Mouse (Mus musculus) urinary bladder, adult 18-20 months (tissue): ENCODE results near the gene Trim66.

ENCODE experiments used
- DNase-seq, 2 experiments: peaks; one replicate each; pipeline ENCODE4 v3.0.0; 2022; ENCODE audit warnings: low spot score in 2 of 2, mixed read lengths in 2 of 2

Gene Trim66

DNA sequence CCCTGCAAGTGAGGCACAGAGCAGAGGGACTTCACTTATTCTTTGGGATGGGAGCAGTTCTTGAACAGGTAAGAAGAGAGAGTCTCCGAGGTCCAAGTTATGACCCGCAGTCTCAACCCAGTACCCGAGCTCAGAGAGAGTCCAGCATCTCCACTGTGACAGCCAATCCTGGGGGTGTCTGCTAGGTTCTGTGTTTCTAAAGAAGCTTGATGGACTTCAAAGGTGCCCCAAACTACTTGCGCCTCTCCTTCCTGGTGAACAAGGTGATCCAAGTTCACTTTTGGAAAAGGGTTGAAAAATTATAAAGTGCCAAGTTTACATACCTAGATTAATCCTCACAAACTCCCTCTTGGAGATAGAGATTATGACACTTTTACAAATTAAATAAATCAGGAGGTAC, at the start of gene Trim66:
Gene Trim66 (minus strand): TSS at position 101 of the 400 bp plus-strand sequence.
- no peak for DNase-seq

GRCm38 (mm10) chr7:109546726-109547125, 38.8 kb upstream of the Trim66 start:
- no peak for DNase-seq

GRCm38 (mm10) chr7:109546186-109546585, 38.3 kb upstream of the Trim66 start:
- no peak for DNase-seq

- DNase-seq, result peak in 1 of 2 experiments; percentile 37
Measured at GRCm38 (mm10) chr7:109545255-109545993, 37.5 kb upstream of the Trim66 start.

GRCm38 (mm10) chr7:109544792-109545191, 36.9 kb upstream of the Trim66 start:
- DNase-seq, result no peak

DNA sequence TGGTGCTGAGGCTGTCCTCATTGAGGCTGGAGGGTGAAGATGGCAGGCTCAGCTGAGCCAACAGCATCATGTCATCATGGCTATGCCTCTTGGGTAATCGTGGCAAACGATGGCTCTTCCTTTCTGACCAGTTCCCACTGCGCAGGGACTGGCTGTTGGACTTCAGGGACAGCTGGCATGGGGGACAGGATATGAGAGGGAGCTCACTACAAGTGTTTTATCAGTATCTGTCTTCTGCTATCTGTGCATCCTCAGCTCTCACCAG, 34.4 kb upstream of the Trim66 start:
- no peak for DNase-seq

GRCm38 (mm10) chr7:109541609-109542363, 33.9 kb upstream of the Trim66 start:
- no peak for DNase-seq

DNA sequence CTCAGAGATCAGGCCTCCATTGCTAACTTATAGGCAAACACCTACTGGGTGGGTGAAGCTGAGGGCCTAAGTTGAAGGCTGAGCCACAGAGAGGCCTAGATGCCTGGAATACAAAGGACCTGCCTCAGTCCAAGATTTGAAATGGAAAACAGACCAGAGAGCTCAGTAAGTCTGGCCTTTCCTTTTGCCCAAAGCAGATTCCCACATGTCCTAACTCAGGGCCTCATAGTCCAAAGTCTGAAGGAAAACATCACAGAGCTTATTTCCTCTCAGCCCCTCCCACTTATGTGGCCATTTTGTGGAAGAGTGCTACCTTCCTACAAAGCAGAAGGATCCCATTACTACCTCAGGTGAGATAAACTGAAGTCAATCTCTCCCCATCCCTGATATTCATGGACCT, 33.0 kb upstream of the Trim66 start:
- no peak for DNase-seq

- no peak for DNase-seq
Measured at GRCm38 (mm10) chr7:109536451-109536946, 28.6 kb upstream of the Trim66 start.

- no peak for DNase-seq
Measured at GRCm38 (mm10) chr7:109534921-109535320, 27.0 kb upstream of the Trim66 start.

DNA sequence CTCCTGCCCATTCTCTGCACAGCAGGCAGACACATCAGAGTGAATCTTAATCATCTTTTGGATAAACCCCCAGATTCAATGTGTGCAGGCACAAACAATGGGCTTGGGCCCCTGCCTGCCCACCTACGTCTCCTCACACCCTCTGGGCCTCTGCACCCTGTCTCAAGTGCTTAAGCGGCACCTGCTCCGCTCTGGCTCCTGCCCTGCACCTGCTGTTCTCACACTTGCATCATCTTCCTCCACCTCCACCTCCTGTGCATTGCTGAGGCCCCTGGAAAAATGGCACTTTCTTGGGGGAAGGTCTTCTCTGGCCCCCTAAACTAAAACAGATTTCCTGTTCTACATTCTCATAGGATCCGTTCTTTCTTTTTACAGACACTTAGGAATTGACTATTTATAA, 26.0 kb upstream of the Trim66 start:
- DNase-seq, result no peak

- DNase-seq, result no peak
Measured at GRCm38 (mm10) chr7:109533129-109533528, 25.2 kb upstream of the Trim66 start.

- DNase-seq, result no peak
Measured at GRCm38 (mm10) chr7:109532691-109533090, 24.8 kb upstream of the Trim66 start.

DNA sequence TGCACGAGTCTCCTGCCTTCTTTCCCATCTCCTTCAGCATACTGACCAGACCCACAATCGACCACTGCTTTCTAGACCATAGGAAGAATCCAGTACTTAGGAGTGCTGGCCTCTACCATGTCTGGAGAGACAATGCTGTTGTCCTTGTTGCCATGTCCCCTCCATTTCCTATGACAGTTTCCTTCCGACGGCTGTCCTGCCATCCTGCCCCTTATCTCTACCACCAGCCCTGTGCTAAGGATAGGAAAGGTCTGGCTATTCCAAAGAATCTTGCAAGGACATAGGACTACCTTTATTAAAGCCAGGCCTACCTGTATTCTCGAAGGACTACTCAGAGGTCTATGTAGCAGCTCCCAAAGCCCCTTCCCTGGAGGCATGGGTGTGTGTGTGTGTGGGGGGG, 23.6 kb upstream of the Trim66 start:
- no peak for DNase-seq

DNA sequence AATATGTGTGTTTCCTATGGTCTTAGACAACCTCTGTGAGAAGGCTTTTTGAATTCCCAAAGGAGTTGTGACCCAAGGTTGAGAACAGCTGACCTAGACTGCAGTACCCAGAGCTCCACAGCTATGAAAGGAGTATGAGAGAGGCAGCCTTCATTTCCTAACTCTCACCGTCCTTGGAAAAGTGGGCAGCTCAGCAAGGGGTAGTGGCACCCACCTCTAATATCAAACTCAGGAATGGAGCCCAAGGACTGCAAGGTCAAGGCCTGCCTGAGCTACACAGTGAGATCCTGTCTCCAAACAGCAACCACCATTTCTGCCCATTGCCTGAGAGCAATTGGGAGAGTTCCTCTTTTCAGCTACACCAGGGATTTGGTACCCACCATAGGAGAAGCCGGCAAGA, 21.8 kb upstream of the Trim66 start:
- no peak for DNase-seq

DNA sequence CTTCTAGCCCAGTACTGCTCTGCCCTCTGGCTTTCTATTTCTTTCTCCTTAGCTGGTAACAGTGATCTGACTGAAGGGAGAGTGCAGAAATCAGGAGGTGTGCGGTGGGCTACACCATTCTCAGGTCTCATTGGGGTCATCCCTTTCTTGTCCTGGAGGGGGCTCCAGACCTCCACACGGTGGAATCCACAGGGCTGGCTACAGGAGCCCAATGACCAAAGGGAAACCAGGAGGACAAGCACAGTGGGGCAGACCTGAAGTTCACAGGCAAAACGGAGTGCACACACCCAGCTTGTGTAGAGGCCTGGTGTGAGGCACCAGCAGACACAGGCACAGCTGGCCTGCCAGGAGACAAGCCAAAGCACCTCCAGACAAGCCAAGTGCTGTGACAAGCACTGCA, 20.4 kb upstream of the Trim66 start:
- DNase-seq, result peak in 1 of 2 experiments; percentile 30

DNA sequence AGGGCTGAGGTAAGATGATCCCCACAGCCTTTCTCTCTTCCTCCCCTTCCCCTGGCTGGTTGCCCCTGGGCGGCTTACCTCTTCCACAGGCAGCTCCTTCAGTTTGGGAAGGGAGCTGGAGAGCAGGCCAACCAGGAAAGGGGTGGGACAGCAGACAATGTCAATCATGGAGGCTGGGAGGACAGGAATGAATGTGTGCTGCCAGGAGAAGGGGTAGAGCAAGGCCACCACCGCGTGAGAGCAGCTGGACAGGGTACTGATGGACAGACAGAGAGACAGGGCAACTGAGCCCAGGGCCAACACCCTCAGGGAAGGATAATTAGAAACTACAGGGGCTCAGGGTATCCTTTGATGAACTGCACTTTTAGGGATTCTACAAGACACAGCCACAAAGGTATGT, 19.6 kb upstream of the Trim66 start:
- DNase-seq, result no peak

DNA sequence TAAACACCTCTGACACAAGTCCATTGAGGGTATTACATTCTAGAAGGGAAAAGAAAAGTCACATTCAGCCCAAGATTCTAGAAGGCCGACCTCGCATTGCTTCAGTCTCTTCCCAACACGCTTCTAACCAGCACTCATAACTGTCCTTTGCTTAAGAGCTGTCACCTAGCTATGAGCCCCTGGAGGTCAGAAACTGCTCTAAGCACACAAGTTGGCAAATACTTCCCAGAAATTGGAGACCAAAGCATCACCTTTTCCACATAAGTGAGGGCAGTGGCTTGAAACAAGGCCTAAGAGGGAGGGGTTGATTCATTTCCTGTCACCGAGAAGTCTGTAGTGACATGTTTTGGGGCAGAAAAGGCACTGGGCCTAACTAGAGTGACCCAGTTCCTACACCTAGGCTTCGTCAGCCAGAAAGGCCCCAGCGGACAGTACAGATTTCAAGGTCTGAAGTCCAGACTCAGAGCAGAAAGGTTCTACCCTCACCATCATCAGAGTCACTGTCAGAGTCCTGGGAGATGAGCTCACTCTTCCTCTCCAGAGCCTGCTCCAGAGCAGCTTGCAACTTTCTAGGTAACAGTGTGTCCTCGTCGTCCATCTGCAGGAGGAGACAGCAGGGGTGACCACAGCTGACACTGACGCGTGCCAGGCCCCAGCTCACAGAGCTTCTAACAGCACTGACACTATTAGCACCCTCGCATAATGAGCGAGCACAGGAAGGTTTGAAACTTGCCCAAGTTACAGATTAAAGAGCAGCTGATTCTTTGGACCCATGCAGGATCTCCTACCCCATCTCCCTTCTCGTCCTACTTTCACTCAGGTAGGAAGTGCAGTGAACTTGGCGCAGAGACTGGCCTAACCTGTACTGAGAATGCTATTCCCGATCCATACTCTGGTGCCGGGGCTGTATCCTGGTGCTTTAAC, 18.1 kb upstream of the Trim66 start:
- no peak for DNase-seq

- DNase-seq, result no peak
Measured at GRCm38 (mm10) chr7:109524763-109525162, 16.8 kb upstream of the Trim66 start.

DNA sequence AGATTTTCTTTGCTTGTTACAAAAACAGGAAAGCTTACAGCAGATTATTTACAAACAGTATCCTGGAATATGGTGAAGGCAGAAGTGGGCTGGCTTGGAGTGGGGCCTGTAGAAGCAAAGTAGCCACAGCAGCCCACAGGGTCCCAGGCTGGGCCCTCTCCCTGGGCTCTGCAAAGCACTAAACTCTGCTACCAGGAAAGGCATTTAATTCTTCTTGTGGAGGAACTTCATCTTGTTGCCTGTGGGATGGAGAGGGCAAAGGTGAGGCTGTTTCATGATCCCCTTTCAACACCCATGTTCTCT, 16.5 kb upstream of the Trim66 start:
- no peak for DNase-seq

GRCm38 (mm10) chr7:109523741-109524441, 16.0 kb upstream of the Trim66 start:
- no peak for DNase-seq

- no peak for DNase-seq
Measured at GRCm38 (mm10) chr7:109523304-109523703, 15.4 kb upstream of the Trim66 start.
